Mouse (Mus musculus) kidney, embryonic 14.5 days (tissue): ENCODE measurements around the gene 6030458C11Rik. TPM values are rescaled to one million over a fixed set of nuclear protein-coding genes. Genes with fewer than 3 reads are reported as not detected.

Source experiments
- microRNA-seq: library from miRNA; unstranded; fragments of <30 nt; microRNA quantifications from one replicate; pipeline ENCODE4, GENCODE M21; 2016
- polyA plus RNA-seq: library from polyadenylated mRNA; unstranded; fragments of >200 nt; fragmentation: Nextera tagmentation; extraction: Ambion mirVana; gene quantifications from 2 replicates; pipeline ENCODE4 v1.2.1, GENCODE M21; 2014

Gene 6030458C11Rik
- polyA plus RNA-seq, 1 experiment from 2014 or later, result 43.2 TPM

Small RNA genes within 50 kb of the gene (microRNA-seq; reads per million reads assigned to microRNA genes)
- not detected for gene Gm47288

Other genes starting within 250 kb of the 6030458C11Rik start
- gene Pdzd2, start 84.7 kb downstream of the 6030458C11Rik start, polyA plus RNA-seq, result 36.5 and 43.7 TPM in 2 replicates
- gene Drosha, start 166 bp upstream of the 6030458C11Rik start, polyA plus RNA-seq, result 30.9 and 50.1 TPM in 2 replicates